Mouse (Mus musculus) C2C12 (cell line): Measurements from ENCODE around the gene Loxl4.

Source experiments
- CEBPB ChIP-seq: IDR thresholded peaks from one replicate; pipeline ENCODE4 v1.6.1; 2011; ENCODE audit warnings: low read depth, mild to moderate bottlenecking, control low read depth, moderate library complexity
- CTCF ChIP-seq: IDR thresholded peaks from one replicate; pipeline ENCODE4 v1.5.1; 2011; ENCODE audit not compliant: control insufficient read depth, insufficient read depth, insufficient read length
- MAX ChIP-seq: IDR thresholded peaks from one replicate; pipeline ENCODE4 v1.6.1; 2011; ENCODE audit warnings: mild to moderate bottlenecking, control low read depth
- MYOD1 ChIP-seq: IDR thresholded peaks from one replicate; pipeline ENCODE4 v1.6.1; 2011; ENCODE audit warnings: low read depth; ENCODE audit not compliant: control insufficient read depth, insufficient read length

DNA sequence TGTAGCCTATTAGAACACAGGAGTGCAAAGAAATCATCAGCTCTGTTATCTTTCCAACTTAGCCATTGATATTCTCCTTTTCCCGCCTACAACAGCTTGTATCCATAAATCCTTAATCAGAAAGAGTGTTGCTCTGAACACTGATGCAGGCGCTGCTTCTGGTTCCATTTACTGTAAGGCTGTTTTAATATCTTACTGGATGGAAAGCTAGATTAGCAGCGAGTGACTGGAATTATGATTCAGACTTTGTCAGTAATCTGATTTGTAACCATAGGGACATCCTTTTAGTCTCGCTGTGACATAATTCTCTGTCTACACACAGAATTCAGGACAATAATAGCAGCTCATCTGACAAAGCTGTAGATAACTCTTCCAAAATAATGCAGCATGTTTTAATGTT lies 41.3 kb downstream of the Loxl4 start:
- TF ChIP-seq CTCF, result no peak
- TF ChIP-seq CEBPB, result no peak
- no peak for TF ChIP-seq MAX
- no peak for TF ChIP-seq MYOD1
